Mouse (Mus musculus) spleen, postnatal 36 days (tissue): ENCODE data around the gene Nat8.
"Not testable (repeated sequence)": the region's sequence is repeated elsewhere in the genome, so short reads cannot be mapped to it uniquely, and the experiment has no call there.

Experiments used
- DNase-seq, 2 experiments: peaks; one replicate each; pipeline ENCODE4 v3.0.0; 2022; ENCODE audit warnings: low spot score in 2 of 2, mixed read lengths in 1 of 2

The Nat8 gene

DNA sequence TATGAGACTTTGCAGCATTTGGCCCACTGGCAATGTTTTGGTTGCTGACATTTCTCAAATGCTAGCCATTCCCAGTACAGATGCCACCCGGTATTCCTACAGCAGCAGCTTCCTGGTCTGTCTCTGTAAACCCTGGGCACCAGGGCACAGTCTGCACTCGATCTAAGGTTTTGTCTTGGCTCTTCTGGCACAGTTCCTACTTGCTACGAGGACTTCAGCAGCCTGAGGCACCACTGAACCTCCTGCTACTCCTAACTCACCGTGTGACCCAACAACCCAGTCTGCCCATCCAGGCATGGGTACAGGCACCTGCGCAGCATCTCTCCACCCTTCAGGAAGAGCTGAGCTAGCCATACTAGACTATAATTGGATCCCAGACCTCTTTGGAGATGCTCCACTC is 4.2 kb upstream of the Nat8 start:
- not testable (repeated sequence) for DNase-seq

DNA sequence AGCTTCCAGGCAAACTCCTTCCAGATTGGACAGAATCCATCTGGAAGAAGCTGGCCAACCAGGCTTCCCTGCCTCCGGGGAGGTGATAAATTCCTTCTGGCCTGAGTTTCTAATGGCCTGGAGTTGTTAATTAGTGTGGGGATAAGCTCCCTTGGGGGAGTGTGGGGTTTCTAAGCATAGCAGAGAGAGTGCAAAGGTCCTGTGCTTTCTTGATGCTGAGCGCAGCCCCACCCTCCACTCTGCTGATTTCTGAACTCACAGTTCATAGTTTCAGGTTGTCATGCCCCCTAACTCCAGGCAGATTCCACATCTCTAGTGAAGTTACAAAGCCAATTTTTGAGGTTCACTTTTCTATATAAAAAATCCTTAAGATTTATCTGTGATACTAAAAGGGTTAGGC is 3.2 kb upstream of the Nat8 start:
- not testable (repeated sequence) for DNase-seq

DNA sequence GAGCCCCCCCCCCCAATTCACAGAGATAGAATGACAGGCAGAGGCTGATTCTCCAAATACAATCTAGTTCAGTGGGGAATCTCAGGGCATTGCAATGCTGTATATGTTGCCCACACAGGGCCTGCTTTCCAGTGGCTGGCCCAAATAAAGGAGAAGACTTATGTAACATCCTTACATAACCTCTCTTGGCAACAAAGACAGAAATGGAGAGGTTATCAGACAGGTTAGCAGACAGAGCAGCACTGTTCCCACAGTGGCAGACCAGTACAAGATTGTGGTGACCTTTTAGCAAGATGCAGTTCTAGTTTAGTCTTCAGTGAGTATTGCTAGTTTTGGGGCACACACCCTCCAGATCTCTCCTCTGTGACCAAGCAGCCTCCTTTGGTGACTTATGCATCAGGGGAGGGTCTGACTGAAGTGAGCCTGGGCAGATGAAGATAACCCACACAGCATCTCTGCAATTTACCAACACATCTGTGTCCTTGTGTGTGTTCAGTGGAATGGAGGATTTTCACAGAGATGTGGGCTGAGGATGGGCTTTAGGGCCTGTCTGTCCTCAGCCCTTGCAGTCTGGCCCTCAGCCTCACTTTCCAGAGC is 2.7 kb upstream of the Nat8 start:
- DNase-seq: not testable (repeated sequence)

GRCm38 (mm10) chr6:85829462-85829861 is 2.4 kb downstream of the Nat8 start:
- no peak for DNase-seq

DNA sequence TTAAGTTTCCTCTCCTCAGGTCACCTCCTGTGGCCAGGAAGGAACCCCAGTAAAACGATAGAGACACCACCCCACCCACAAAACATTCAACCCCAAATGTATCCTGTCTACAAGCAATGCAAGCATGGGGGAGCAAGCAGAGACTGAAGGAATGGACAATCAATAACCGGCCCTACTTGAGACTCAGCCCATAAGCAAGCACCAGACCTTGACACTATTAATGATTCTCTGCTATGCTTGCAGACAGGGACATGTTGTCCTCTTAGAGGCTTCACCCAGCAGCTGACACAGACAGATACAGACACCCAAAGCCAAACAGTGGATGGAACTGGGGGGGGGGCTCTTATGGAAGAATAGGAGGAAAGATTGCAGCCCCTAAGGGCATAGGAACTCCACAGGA is 6.0 kb downstream of the Nat8 start:
- no peak for DNase-seq

GRCm38 (mm10) chr6:85823382-85824090 is 8.3 kb downstream of the Nat8 start:
- no peak for DNase-seq

DNA sequence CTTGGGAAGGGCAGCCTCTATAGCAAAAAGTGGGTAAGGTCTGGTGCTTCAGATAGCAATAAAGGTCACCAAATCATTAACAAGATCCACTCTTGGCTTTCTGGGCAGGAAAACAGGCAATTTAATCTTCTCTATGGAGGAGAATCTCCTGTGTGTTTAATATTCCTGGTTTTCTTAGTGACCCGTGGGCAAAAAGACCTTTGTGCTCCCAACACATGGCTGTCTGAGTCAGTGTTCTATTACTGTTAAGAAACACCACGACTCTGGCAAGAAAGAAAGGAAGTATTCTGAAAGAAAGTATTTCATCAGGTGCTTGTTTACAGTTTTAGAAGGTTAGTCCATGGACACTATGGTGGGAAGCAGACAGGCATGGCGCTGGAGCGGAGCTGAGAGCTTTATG is 9.6 kb downstream of the Nat8 start:
- no peak for DNase-seq

DNA sequence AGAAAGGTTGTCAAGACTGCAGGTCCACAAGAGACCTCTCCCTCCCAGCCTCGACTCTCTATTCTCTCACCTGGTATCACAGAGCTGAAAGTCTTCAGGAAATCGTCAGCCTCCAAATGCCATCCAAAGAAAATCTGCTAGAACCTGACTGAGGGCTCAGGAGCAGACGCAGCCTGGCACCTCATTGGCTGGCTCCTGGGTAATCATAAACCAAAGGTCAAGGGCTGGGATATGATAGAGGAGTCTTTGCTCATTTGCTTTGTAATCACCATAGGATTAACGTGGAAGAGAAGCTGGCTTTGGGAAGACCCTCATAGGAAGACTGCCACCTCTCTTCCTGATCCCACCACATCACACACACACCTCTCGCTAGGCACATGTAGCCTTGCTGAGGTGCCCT is 11.0 kb downstream of the Nat8 start, which contains the start of the genes Nat8f6 and Nat8f5:
TSS of gene Nat8f6 (minus strand) at position 118 of the 400 bp plus-strand sequence.
TSS of gene Nat8f5 (minus strand) at position 136 of the 400 bp plus-strand sequence.
- DNase-seq: no peak

DNA sequence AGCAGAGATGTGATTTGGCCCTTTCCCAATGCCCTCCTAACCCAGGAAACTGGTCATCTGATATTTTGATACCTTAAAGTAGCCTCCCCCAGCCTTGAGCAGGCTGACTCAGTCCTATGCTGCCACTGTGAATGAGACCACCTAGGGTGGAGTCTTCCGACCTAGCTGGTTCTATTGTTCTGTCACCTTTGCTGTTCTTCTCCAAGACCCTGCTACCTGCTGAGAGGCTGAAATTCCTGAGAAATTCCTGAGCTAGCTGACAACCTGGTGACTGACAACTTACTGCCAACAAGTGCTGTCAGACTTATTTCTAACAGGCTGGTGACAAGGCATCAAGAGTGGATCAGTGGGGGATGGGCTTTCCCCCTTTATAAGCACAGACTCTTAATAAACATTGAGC is 13.5 kb downstream of the Nat8 start:
- DNase-seq: no peak

DNA sequence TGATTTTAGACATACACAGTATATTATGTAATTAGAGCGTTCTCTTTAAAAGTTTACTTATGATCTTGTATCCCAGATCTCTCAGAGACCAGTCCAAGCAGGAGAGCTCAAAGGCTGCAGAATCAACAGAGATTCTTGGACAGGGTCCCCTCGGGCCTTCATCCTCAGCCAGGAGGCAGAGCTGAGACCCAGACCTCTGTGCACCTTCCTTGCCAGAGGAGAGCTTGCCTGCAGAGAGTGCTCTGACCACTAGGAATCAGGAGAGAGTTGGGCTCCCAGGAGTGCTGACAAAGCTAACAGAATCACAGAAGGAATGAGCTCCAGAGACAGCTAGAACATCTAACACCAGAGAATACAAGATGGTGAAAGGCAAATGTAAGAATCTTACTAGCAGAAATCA is 18.5 kb downstream of the Nat8 start:
- DNase-seq: no peak

GRCm38 (mm10) chr6:85810942-85811537 is 20.8 kb downstream of the Nat8 start:
- not testable (repeated sequence) for DNase-seq

GRCm38 (mm10) chr6:85810514-85810913 is 21.4 kb downstream of the Nat8 start:
- not testable (repeated sequence) for DNase-seq

- DNase-seq: not testable (repeated sequence)
Measured at GRCm38 (mm10) chr6:85809784-85810183, 22.1 kb downstream of the Nat8 start.

GRCm38 (mm10) chr6:85803180-85803579 is 28.7 kb downstream of the Nat8 start:
- not testable (repeated sequence) for DNase-seq
